ENCODE assay signal across 9 mouse cellular contexts in genomic region chr5:63872176-63872932, GRCm38 (mm10).
DNase-seq lines count a peak whose midpoint lies in the region.
"Had no signal": no experiment of that assay in that cellular context is flagged by ENCODE, and none has a peak within 500 bp of the region (broad histone marks: within the 10 kb centered on the region; RNA-seq: fewer than 3 reads in every experiment).

No protein-coding gene starts in this region.

- H3K36me3 ChIP-seq in midbrain, embryonic 10.5 days: no peaks in the 10 kb centered on the region
- H3K36me3 ChIP-seq: embryonic facial prominence, embryonic 15.5 days had no signal

- DNase-seq in ES-CJ7 (ENCODE audit: low read depth, low spot score): peak; percentile 50
- DNase-seq in brain, embryonic 18.5 days (ENCODE audit: low read depth, low spot score): peak; percentile 42
- DNase-seq in frontal cortex, postnatal 10 days (ENCODE audit: low spot score in 2 of 2): peak; percentile 38 to 67
- DNase-seq in midbrain, embryonic 10.5 days (ENCODE audit: low spot score): peak; percentile 52
- no peak for DNase-seq in adipocyte (ENCODE audit: low spot score)
- DNase-seq in spleen, postnatal 4 days (ENCODE audit: low spot score in 2 of 2): no peak
- DNase-seq in heart, adult 18-20 months: no peak
- no peak for DNase-seq in gastrocnemius, postnatal 14 days

- peaks cover 26% of the 10 kb centered on the region for H3K27me3 ChIP-seq in midbrain, embryonic 10.5 days (ENCODE audit: low read depth, poor library complexity, severe bottlenecking)
- H3K27me3 ChIP-seq: embryonic facial prominence, embryonic 15.5 days had no signal

- peaks cover 23% of the 10 kb centered on the region for H3K4me1 ChIP-seq in midbrain, embryonic 10.5 days

- H3K27ac ChIP-seq in midbrain, embryonic 10.5 days (replicated peaks): peak overlapping the region; percentile 68
- H3K27ac ChIP-seq: embryonic facial prominence, embryonic 15.5 days had no signal

- WGBS in midbrain, embryonic 10.5 days: 37% methylated on average over 17 of the region's 17 CpGs

- H3K9me3 ChIP-seq in midbrain, embryonic 10.5 days (replicated peaks): no peaks in the 10 kb centered on the region
- H3K9me3 ChIP-seq: embryonic facial prominence, embryonic 15.5 days had no signal

- intact Hi-C loops in gastrocnemius, postnatal 14 days (cut with DNase I; ENCODE audit: low total_unique reads): no loop called here

- H3K4me3 ChIP-seq in midbrain, embryonic 10.5 days: peak overlapping the region; percentile 26
- H3K4me3 ChIP-seq: embryonic facial prominence, embryonic 15.5 days had no signal

Comparison
In these comparisons a context has a peak if more than half of its experiments do, and no peak if none do; other contexts are left out.
1. DNase-seq: peak in ES-CJ7 (single experiment), brain, embryonic 18.5 days (single experiment), frontal cortex, postnatal 10 days (2 of 2) and midbrain, embryonic 10.5 days (single experiment); none in adipocyte (single experiment), spleen, postnatal 4 days (0 of 2), heart, adult 18-20 months (0 of 2) and gastrocnemius, postnatal 14 days (single experiment).